Mouse (Mus musculus): Measurements from ENCODE around the gene Trim67. TPM values are rescaled to one million over a fixed set of nuclear protein-coding genes. Genes with fewer than 3 reads are reported as not detected.
"Not testable (repeated sequence)": the region's sequence is repeated elsewhere in the genome, so short reads cannot be mapped to it uniquely, and the experiment has no call there.

Gene Trim67
- polyA plus RNA-seq, 1 experiment from 2014 or later, result 0.36 TPM

DNA sequence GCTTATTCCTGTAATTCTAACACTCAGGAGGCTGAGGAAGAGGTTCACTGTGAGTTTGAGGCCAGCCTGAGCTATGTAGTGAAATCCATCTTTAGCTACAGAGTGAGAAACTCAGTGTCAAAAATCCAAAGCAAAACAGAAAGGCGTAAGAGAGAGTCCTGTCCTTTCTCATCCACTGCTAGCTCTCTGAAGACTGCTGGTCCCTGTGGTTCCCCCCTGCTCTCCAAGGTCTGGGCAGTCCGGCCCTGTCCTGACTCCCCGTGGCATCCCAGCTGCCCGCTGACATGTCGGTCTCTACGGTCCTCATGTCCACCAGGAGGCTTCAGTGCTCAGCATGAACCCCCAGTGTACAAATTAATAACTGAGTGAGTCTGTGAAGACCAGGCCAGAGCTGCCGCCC is 43.4 kb downstream of the Trim67 start:
- 91% methylated on average over 7 of the region's 7 CpGs for WGBS
- H3K27me3 ChIP-seq, result no peaks in the 10 kb centered on the region
- peaks cover 42% of the 10 kb centered on the region for H3K36me3 ChIP-seq
- H3K27ac ChIP-seq, result no peak overlapping the region
- no peak overlapping the region for H3K4me3 ChIP-seq (replicated peaks)
- no peaks in the 10 kb centered on the region for H3K9me3 ChIP-seq (replicated peaks)
- H3K4me2 ChIP-seq, result no peak overlapping the region
- ATAC-seq (replicated peaks; ENCODE audit: low FRiP score), result no peak
- H3K9ac ChIP-seq, result no peak overlapping the region
- H3K4me1 ChIP-seq, result peaks cover 16% of the 10 kb centered on the region

DNA sequence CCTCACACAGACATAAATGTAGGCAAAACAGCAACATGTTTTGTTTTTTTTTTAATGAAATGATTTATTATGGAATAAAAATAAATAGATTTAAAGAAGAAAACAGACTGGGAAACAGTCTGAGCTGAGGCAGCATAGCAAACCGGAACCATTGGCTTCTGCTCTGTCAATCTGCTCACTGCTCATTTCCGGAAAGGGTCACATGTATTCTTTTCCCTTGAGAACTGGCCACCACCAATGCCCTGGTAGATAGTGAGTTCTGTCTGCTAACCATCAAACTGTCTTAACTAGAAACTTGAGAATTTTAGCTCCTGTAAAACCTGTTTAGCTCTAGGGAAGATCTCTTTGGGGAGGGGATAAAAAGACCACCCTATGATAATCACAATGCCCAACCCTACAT is 44.0 kb downstream of the Trim67 start:
- no peak overlapping the region for H3K4me2 ChIP-seq
- ATAC-seq (replicated peaks; ENCODE audit: low FRiP score), result no peak
- 83% methylated on average over 2 of the region's 2 CpGs for WGBS
- H3K9me3 ChIP-seq (replicated peaks), result no peaks in the 10 kb centered on the region
- no peak overlapping the region for H3K4me3 ChIP-seq (replicated peaks)
- no peak overlapping the region for H3K27ac ChIP-seq
- H3K36me3 ChIP-seq, result peaks cover 48% of the 10 kb centered on the region
- H3K4me1 ChIP-seq, result peaks cover 16% of the 10 kb centered on the region
- H3K9ac ChIP-seq, result no peak overlapping the region
- H3K27me3 ChIP-seq, result no peaks in the 10 kb centered on the region

DNA sequence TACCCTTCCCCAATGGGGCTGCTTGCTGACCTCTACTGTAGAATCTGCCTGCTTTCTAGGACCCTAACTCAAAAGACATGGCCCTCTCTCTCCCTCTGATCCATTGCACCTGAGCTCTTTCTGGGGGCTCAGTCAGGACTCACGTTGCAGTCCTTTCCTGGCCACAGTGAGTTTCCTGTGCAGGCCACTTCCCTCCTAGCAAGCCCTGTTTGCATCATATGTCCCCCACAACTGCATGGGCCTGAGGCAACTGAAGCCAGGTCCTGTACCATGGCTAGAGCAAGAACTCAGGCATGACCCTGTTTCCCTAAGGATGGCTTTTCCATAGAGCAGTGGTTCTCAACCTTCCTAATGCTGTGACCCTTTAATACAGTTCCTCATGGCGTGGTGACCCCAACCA is 45.1 kb downstream of the Trim67 start:
- H3K4me1 ChIP-seq, result peaks cover 16% of the 10 kb centered on the region
- no peak for ATAC-seq (replicated peaks; ENCODE audit: low FRiP score)
- peaks cover 53% of the 10 kb centered on the region for H3K36me3 ChIP-seq
- H3K27ac ChIP-seq, result no peak overlapping the region
- WGBS, result 77% methylated on average over 2 of the region's 2 CpGs
- no peak overlapping the region for H3K9ac ChIP-seq
- H3K4me2 ChIP-seq, result no peak overlapping the region
- no peaks in the 10 kb centered on the region for H3K9me3 ChIP-seq (replicated peaks)
- no peak overlapping the region for H3K4me3 ChIP-seq (replicated peaks)
- H3K27me3 ChIP-seq, result no peaks in the 10 kb centered on the region

DNA sequence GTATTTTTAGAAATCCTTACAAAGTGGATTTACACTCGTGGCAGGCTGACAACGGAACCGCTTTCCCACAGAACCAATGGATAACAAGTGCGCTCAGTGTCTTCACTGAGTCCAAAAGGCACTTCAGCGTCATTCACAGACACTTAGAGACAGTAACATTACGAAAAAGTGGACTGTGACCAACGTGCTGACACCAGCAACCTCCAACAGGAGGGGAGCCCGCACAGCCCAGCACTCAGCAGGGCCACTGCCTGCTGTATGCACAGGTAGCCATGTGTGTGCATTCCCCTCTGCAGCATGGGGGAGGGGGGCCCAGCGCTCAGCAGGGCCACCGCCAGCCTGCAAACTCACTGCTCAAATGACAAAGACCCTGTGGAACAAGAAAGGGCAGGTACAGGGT is 46.5 kb downstream of the Trim67 start:
- no peaks in the 10 kb centered on the region for H3K27me3 ChIP-seq
- no peak overlapping the region for H3K4me2 ChIP-seq
- 93% methylated on average over 10 of the region's 10 CpGs for WGBS
- no peaks in the 10 kb centered on the region for H3K9me3 ChIP-seq (replicated peaks)
- peaks cover 57% of the 10 kb centered on the region for H3K36me3 ChIP-seq
- no peak overlapping the region for H3K27ac ChIP-seq
- no peak overlapping the region for H3K9ac ChIP-seq
- H3K4me3 ChIP-seq (replicated peaks), result no peak overlapping the region
- ATAC-seq (replicated peaks; ENCODE audit: low FRiP score), result no peak
- peaks cover 5% of the 10 kb centered on the region; the same call in 1 of the 2 replicates for H3K4me1 ChIP-seq

DNA sequence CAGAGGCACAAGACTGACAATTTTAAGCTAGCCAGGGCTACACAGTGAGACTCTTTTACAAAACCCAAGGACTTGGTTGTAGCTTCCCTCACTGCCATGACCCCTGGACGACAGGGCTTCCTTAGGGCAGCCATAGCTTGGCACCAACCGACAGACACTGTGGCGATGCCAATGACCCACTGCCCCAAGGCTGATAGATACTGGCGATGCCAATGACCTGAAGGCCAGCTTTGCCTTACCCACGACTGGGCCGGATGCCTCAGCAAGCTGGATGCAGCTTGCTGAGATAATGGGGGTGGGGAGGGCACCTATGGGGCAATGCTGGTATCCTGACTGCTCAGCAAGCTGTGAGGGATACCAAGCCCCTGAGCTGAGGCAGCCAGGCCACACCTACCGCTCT is 48.0 kb downstream of the Trim67 start:
- no peak overlapping the region for H3K4me2 ChIP-seq
- 91% methylated on average over 7 of the region's 7 CpGs for WGBS
- no peak for ATAC-seq (replicated peaks; ENCODE audit: low FRiP score)
- no peak overlapping the region for H3K9ac ChIP-seq
- no peaks in the 10 kb centered on the region for H3K27me3 ChIP-seq
- no peak overlapping the region for H3K27ac ChIP-seq
- 0 out of 2 replicates have a peak, but pooled peaks cover 8% of the 10 kb centered on the region for H3K4me1 ChIP-seq
- H3K9me3 ChIP-seq (replicated peaks), result no peaks in the 10 kb centered on the region
- peaks cover 63% of the 10 kb centered on the region for H3K36me3 ChIP-seq
- no peak overlapping the region for H3K4me3 ChIP-seq (replicated peaks)

DNA sequence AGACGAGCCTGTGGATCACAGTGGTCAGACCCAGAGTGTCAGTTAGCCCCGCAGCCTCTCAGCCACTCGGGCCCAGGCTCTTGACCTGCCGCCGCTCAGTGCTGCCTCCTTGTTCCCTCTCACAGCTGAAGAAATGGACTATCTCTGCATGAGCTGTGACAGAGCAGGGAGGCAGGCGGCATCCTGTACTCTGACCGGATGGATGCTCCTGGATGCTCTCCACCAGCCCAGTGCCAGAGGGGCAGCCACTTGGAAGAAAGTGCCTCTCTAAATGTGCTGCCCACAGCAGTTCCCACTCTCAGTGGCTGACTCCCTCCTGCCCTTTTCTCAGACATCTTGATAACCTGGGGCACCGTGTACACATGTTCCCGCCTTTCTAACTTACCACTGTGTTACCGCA is 48.9 kb downstream of the Trim67 start:
- H3K4me2 ChIP-seq, result no peak overlapping the region
- no peaks in the 10 kb centered on the region for H3K27me3 ChIP-seq
- ATAC-seq (replicated peaks; ENCODE audit: low FRiP score), result no peak
- peaks cover 63% of the 10 kb centered on the region for H3K36me3 ChIP-seq
- no peak overlapping the region for H3K4me3 ChIP-seq (replicated peaks)
- no peak overlapping the region for H3K27ac ChIP-seq
- 93% methylated on average over 10 of the region's 10 CpGs for WGBS
- 0 out of 2 replicates have a peak, but pooled peaks cover 8% of the 10 kb centered on the region for H3K4me1 ChIP-seq
- no peak overlapping the region for H3K9ac ChIP-seq
- H3K9me3 ChIP-seq (replicated peaks), result no peaks in the 10 kb centered on the region

DNA sequence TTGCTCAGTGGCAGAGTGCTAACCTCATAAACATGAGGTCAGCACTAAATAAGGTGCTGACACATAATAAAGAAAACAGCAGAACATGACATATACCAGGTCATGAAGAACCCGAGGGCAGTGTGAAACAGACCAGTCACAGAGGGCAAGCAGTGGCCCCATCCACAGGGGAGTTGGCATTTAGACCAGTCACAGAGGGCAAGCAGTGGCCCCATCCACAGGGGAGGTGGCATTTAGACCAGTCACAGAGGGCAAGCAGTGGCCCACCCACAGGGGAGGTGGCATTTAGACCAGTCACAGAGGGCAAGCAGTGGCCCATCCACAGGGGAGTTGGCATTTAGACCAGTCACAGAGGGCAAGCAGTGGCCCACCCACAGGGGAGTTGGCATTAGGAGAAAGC is 50.0 kb downstream of the Trim67 start:
- not testable (repeated sequence) for ATAC-seq (replicated peaks; ENCODE audit: low FRiP score); H3K4me2 ChIP-seq; H3K9me3 ChIP-seq (replicated peaks); H3K27ac ChIP-seq; H3K27me3 ChIP-seq; H3K4me3 ChIP-seq (replicated peaks); H3K9ac ChIP-seq; H3K4me1 ChIP-seq
- peaks cover 55% of the 10 kb centered on the region for H3K36me3 ChIP-seq
- WGBS, result 46% methylated on average over 1 of the region's 1 CpGs

DNA sequence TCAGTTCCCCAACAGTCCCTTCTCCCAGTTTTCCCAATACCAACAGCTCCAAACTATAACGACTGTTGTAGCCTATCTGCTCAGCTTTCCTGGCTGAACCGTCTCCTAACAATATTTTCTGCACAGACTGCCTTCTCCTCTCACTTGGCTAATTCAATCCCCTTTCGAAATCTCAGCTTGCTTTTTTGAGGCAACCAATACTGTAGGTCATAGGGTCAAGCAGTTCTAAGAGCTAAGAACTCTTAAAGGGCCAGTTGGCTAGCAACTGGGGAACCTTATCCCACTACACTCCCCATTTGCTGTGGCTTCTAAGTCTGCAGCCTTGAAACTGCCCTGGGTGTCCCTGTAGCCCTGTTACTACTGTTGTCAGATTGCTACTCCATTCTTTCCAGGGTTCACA is 52.2 kb downstream of the Trim67 start:
- no peaks in the 10 kb centered on the region for H3K27me3 ChIP-seq
- WGBS, result 44% methylated on average over 3 of the region's 3 CpGs
- H3K36me3 ChIP-seq, result peaks cover 33% of the 10 kb centered on the region
- 0 out of 2 replicates have a peak, but pooled peaks cover 8% of the 10 kb centered on the region for H3K4me1 ChIP-seq
- H3K9me3 ChIP-seq (replicated peaks), result no peaks in the 10 kb centered on the region
- no peak for ATAC-seq (replicated peaks; ENCODE audit: low FRiP score)
- H3K9ac ChIP-seq, result no peak overlapping the region
- no peak overlapping the region for H3K4me3 ChIP-seq (replicated peaks)
- no peak overlapping the region for H3K27ac ChIP-seq
- H3K4me2 ChIP-seq, result no peak overlapping the region

DNA sequence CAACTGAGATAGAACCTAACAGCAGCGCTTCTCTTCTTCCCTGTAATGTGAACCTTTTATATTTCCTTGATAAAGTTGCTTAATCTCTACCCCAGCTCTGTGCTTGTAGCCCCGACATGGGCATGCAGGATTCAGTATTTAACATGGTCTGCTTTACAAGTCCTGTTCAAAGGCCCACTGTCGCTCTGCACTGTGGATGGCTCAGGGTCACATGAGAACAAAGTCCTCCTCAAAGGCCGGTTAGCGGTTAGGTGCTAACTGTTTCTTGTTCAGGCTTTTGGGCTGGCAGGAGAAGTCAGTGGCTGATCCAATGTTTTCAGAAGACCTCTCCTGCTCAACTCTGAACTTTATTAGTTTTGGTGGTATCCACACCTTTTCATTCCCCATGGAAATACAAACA is 52.7 kb downstream of the Trim67 start:
- ATAC-seq (replicated peaks; ENCODE audit: low FRiP score), result no peak
- 55% methylated on average over 5 of the region's 5 CpGs for WGBS

DNA sequence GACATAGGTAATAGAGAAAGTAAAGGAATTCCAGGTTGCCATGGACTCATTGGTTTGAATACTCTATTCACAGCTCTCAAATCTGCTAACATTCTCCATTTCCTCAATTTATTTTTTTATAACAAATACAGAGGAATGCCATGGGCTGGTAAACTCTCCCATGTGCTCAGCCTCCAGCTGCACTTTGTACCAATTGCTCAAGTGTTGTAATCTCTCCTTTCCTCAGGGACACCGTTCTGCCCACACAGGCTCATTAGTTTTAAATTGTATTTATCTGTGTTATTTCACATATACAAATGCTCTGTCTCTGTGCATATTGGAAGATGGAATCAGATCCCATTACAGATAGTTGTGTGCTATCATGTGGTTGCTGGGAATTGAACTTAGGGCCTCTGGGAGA is 60.6 kb downstream of the Trim67 start:
- Histone ChIP-seq H3K27ac (no peak overlapping the region), H3K4me1 (no peaks in the 10 kb centered on the region), H3K9me3 (replicated peaks) (peaks cover 50% of the 10 kb centered on the region), H3K4me2 (no peak overlapping the region), H3K27me3 (no peaks in the 10 kb centered on the region), H3K36me3 (peaks cover 63% of the 10 kb centered on the region), H3K4me3 (replicated peaks) (no peak overlapping the region), H3K9ac (no peak overlapping the region)
- no peak for ATAC-seq (replicated peaks; ENCODE audit: low FRiP score)
- WGBS, result 98% methylated on average over 1 of the region's 1 CpGs

More for the DNA sequence above, 52.7 kb downstream of the Trim67 start:
- Histone ChIP-seq H3K27me3 (no peaks in the 10 kb centered on the region), H3K9me3 (replicated peaks) (no peaks in the 10 kb centered on the region), H3K36me3 (peaks cover 28% of the 10 kb centered on the region), H3K4me1 (0 out of 2 replicates have a peak, but pooled peaks cover 8% of the 10 kb centered on the region), H3K4me3 (replicated peaks) (no peak overlapping the region), H3K9ac (no peak overlapping the region), H3K4me2 (no peak overlapping the region), H3K27ac (no peak overlapping the region)

DNA sequence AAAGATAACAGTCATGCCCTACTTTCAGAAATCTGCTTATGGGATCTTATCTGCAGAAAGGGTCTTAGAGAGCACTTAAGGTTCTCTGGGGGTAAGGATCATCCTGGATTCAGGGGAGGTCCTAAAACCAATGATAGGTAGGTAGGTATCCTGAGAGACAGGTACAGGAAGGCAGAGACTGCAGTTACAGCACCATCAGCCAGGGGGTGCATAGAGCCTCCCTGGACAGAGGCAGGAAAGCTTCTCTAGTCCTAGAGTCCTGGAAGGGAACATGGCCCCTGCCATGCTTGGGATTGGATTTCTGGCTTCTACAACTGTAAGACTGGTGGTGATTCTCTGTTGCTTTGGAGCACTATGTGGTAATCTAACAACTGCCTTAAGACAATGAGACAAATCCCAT is 66.6 kb downstream of the Trim67 start:
- H3K9me3 ChIP-seq (replicated peaks), result peaks cover 31% of the 10 kb centered on the region
- no peaks in the 10 kb centered on the region for H3K27me3 ChIP-seq
- no peak overlapping the region for H3K27ac ChIP-seq
- H3K4me3 ChIP-seq (replicated peaks), result no peak overlapping the region
- no peak overlapping the region for H3K9ac ChIP-seq
- no peak overlapping the region for H3K4me2 ChIP-seq
- H3K36me3 ChIP-seq, result peaks cover 68% of the 10 kb centered on the region
- no peak for ATAC-seq (replicated peaks; ENCODE audit: low FRiP score)
- peaks cover 14% of the 10 kb centered on the region for H3K4me1 ChIP-seq

DNA sequence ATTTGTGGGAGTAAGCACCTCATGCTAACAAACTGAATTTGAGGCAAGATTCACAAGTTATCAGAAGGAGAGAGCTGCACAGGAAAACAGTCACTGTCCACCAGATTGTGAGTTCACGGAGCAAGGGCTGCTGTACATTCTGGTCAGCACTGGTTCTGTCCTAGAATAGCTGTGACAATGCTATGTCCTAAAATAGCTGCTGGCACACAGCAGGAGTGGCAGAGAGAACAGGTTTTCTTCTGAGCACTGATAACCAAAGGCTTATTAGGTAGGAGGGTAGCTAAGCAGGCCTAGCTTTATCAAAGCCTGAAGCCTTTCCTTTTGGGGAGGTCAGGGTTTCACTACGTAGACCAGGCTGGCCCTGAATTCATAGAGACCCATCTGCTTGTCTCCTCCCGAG is 67.3 kb downstream of the Trim67 start:
- H3K27ac ChIP-seq, result no peak overlapping the region
- no peak overlapping the region for H3K9ac ChIP-seq
- no peak overlapping the region for H3K4me3 ChIP-seq (replicated peaks)
- H3K9me3 ChIP-seq (replicated peaks), result peaks cover 24% of the 10 kb centered on the region
- H3K36me3 ChIP-seq, result peaks cover 63% of the 10 kb centered on the region
- H3K4me2 ChIP-seq, result no peak overlapping the region
- 97% methylated on average over 3 of the region's 3 CpGs for WGBS
- H3K27me3 ChIP-seq, result no peaks in the 10 kb centered on the region
- no peak for ATAC-seq (replicated peaks; ENCODE audit: low FRiP score)
- peaks cover 14% of the 10 kb centered on the region for H3K4me1 ChIP-seq
